Mouse (Mus musculus) testis, adult 10 weeks (tissue): Measurements from ENCODE around the gene Ube3c. TPM values are rescaled to one million over a fixed set of nuclear protein-coding genes. Genes with fewer than 3 reads are reported as not detected.

Source experiments
- polyA plus RNA-seq: library from polyadenylated mRNA; stranded (reverse); fragments of 350-450 nt; fragmentation: Illumina TruSeq; extraction: RNeasy Lipid Tissue Mini Kit (QIAGEN cat#74804); gene quantifications from one replicate; pipeline ENCODE4 v1.2.3, GENCODE M21; 2014; ENCODE audit warnings: low read depth, low replicate concordance

Gene Ube3c
- 77.2 TPM for polyA plus RNA-seq

GRCm38 (mm10) chr5:29568848-29569377 is at the start of gene Ube3c:
Gene Ube3c (plus strand): TSS chr5:29569242.

Other genes starting within 250 kb of the Ube3c start
- gene Lmbr1, start 190.9 kb upstream of the Ube3c start, polyA plus RNA-seq: 64.8 TPM
- gene Nom1, start 134.6 kb upstream of the Ube3c start, polyA plus RNA-seq: 9.7 TPM
- gene Mnx1, start 90.8 kb upstream of the Ube3c start, polyA plus RNA-seq: not detected
- 797 TPM for gene Dnajb6, start 166.4 kb downstream of the Ube3c start, polyA plus RNA-seq
- not detected for gene Gm5129, start 166.7 kb downstream of the Ube3c start, polyA plus RNA-seq